Mouse (Mus musculus) CD4-positive, CD25-positive, alpha-beta regulatory T cell, adult 2 months (primary cell): Measurements from ENCODE around the gene Znfx1.
"Not testable (repeated sequence)": the region's sequence is repeated elsewhere in the genome, so short reads cannot be mapped to it uniquely, and the experiment has no call there.

Experiments
- DNase-seq: peaks from one replicate; pipeline ENCODE4 v3.0.0-alpha.2; 2012; ENCODE audit warnings: low read depth, low spot score

The Znfx1 gene

GRCm38 (mm10) chr2:167053127-167053844, 9.5 kb downstream of the Znfx1 start:
- no peak for DNase-seq

DNA sequence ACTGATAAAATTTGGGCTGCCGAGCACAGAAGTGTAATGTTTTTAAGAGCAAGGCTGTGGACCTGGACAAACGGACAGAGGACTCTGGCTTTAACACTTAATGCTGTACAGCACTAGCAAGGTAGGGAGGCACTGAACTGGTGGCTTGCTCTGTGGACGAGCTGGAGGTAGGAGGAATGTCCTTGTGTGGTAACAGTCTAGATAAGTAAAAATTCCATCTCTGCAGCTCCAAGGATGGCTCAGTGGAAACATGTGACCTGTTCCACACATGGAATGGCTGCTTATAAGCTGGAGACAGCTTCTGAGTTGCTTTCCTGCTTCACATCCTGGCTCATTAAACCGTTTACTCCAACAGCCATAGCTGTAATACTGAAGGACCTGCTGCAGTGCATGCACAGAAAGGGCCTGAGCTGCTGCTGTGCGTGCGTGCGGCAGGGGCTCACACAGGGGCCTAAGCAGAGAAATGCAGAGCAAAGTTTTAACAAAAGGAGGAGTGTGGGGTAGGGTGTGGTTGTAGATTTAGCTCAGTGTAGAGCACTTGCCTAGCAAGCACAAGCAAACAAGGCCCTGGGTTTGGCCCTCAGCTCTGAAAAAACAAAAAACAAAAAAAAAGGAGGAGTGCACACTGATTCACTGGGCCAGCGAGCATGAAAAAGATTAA, 14.0 kb downstream of the Znfx1 start:
- DNase-seq = no peak

DNA sequence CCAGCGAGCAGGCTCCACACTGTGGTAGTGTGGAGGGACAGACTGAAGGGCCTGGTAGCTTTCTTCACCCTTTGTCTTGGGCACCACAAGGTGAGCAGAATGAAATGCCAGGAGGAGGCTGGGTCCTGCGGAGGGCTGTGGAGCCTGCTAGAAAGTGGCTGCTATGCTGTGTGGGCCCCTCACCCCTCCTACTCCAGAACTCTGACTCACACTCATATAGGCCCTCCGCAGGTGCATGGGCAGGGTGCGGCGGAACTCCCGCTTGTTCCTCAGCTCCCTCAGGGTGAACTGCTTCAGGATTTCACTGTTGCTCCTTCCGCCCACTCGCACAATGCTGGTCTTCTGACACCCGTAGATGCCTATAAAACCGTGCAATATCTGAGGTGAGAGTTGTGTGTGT, 14.6 kb downstream of the Znfx1 start:
- no peak for DNase-seq

GRCm38 (mm10) chr2:167043400-167044121, 19.3 kb downstream of the Znfx1 start:
- DNase-seq = no peak

DNA sequence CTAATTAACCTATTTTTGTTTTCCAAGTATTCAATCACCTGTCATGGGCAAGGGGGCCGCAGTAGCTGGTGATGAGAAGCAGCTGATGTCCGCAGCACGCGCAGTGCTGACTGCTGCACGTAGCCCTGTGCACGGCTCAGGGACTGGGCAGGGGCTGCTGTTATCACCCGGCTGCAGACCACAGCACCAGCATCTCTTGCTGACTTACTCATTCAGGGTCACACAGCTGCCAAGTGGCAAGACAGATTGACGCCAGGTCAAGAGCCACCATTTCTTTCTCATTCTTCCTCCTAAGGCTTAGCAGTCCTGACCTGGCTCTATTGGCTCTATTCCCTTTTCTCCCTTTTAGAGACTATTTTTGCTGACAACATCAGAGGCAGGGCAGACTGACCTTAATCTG, 23.4 kb downstream of the Znfx1 start:
- no peak for DNase-seq

GRCm38 (mm10) chr2:167038716-167039115, 24.1 kb downstream of the Znfx1 start:
- DNase-seq = no peak

- DNase-seq = no peak
Measured at GRCm38 (mm10) chr2:167038297-167038696, 24.5 kb downstream of the Znfx1 start.

DNA sequence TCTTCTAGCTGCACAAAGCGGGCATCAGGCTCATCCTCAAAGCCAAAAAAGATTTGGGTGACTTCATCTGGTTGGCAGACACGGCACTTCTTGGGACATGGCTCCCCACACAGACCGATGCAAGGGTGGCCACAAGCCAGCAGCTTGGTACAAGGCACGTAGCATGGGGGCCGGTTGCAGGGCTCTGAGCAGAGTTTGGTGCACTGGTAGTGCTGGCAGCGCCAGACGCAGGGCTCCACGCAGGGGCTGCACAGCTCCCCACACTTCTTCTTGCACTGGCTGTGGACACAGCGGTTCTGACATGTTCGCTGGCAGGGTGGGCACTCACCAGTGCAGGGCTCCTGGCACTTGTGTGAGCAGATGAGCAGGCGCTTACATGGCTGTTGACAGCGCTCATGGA, 25.1 kb downstream of the Znfx1 start:
- DNase-seq = no peak

GRCm38 (mm10) chr2:167030507-167030906, 32.3 kb downstream of the Znfx1 start:
- DNase-seq = no peak

- DNase-seq = no peak
Measured at GRCm38 (mm10) chr2:167028553-167028952, 34.3 kb downstream of the Znfx1 start.

DNA sequence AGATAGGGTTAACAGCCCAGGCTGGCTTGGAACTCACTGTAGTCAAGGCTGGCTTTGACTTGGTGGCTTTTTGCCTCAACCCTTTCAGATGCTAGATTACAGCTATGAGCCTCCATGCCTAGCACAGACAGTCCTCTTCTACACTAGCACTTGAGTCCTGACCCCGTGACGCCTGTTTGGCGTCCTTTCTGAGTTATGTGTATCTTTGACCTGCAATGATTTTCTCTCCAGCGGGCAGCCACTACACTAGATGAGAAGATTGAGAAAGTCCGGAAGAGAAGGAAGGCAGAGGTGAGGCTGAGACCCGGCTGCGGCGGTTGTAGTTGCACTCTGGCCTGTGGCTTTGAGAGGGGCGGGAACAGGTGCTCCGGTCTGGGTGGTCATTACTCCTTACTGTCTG, 43.4 kb downstream of the Znfx1 start:
- no peak for DNase-seq

- no peak for DNase-seq
Measured at GRCm38 (mm10) chr2:167015382-167015718, 47.5 kb downstream of the Znfx1 start.

DNA sequence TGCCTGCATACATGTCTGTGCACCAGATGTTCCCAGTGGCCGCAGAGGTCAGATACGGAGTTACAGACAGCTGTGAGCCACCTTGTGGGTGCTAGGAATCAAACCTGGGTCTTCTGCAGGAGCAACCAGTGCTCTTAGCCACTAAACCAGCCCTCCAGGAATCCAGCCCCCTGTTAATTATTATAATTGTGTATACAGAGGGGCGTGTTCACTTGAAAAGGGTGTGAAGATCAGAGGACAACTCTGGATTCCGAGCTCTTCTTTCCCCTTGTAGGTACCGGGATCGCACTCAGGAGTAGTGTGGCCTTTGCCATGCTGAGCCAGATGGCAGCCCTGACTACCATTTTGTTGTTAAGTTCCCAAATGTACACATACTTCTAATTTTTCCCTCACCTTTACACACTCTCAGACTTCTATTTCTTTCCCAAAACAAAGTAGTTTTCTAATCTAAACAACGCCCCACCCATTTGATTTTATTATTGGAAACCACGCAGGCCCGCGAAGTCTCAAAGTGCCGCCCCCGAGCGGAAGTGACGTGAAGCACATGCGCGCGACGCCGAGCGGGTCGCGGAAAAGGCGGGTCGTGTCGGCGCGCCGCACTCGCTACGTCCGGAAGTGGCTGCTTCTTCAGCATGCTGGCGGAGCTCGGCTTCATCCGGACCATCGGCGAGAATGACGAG, 48.0 kb downstream of the Znfx1 start, which contains the start of gene Ddx27:
Ddx27 (plus strand) TSS at position 492 of the 680 bp plus-strand sequence.
- peak; percentile 97 for DNase-seq

DNA sequence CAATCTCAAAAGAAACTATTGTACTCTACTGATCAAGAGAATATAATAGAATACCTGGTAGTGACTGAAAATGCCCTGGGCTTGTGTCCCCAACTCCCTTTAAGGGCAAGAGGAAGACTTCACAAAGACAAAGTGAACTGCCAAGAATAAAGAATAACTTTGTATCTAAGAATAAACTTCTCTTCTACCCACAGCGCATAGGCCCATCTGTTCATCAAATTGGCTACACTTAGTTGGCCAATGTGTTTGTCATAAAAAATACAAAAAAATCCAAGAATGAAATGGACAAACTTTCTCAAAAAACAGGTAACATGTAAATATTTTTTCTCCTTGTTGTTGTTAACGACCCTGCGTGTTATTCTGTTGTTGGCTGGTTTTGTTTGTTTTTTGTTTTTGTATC, 52.3 kb downstream of the Znfx1 start:
- no peak for DNase-seq

DNA sequence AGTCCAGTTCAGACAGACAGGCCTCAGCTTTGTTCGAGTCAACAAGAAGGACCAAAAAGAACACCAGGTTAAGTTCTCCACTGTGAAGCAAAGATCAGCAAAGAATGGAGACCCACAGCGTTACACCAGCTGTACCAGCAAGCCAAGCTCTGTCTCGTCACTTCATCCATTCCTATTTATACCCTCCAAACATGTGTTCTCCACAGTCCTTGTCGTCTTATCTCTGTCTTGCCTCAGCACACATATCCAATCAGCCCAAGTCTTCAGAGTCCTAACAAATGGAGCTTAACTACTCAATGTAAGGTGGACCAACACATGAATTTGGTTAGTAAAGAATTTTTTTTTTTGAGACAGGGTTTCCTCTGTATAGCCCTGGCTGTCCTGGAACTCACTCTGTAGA, 53.3 kb downstream of the Znfx1 start:
- no peak for DNase-seq

DNA sequence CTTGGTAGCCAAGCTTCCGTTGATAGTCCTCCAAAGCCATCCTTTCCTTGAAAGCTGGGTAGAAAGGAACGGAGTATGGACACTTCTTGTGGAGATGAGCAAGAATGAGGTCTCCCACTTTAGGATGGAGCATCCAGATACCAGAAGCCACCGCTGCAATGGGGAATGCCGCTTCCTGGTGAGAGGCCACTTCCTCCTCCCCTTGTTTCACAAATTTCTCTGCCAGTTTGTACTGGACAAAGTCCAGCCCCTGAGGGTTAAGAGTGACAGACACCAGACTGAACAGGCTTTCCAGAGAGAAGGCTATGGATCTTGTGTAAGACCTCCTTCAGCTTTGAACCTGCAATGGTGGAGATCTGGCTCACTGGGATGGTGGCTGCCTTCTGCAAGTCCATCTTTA, 55.2 kb downstream of the Znfx1 start:
- DNase-seq = not testable (repeated sequence)

DNA sequence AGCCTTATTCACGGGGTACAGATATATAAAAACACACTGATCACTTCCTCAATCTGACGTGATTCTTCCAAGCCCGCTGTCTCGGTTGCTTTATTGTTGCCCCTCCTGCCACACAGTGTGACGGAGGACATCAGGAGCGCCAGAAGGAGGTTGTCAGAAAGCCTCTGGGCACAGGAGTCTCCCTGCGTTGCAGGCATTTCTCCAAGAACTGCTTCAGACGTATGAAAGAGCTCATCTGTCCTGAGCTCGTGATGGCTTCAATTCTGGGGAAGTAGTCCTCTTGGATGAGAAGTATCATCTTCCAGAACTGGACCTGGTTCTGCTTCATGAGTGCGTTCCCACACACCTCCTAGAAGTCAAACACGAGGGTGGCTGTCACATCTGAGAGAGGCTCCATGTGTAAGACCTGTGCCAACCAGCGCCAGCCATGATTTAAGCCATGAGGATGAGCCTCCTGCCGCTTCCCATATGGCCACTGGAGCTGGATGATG, 55.8 kb downstream of the Znfx1 start:
- DNase-seq = no peak

- no peak for DNase-seq
Measured at GRCm38 (mm10) chr2:167006355-167006754, 56.5 kb downstream of the Znfx1 start.

DNA sequence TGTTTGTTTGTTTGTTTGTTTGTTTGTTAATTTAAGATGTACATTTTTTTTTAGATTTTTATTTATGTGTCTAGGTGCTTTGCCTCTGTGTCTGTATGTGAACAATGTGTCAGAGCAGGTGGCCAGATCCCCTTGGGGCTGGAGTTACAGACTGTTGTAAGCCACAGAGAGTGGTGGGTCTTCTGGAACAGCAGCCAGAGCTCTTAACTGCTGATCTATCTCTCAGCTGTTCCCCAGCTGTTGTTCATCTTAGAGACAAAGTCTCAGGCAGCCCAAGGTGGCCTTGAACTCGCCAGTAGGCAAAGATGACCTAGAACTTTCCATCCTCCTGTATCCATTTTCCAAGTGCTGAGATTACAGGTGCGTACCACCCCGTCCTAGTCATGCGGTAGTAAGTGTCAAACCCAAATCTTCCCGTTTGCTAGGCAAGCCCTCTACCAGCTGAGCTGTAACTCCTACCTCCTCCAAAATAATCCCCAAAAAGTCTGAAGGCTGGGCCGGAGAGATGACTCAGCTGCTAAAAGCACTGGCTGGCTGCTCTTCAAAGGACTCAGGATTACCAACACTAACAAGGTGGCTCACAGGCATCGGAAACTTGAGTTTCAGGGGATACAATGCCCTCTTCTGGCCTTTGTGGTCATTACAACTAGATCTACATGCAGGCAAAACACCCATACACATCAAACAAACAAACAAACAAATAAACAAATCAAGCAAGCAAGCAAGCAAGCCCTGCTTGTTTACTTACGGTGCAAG, 58.5 kb downstream of the Znfx1 start:
- DNase-seq = peak; percentile 92

DNA sequence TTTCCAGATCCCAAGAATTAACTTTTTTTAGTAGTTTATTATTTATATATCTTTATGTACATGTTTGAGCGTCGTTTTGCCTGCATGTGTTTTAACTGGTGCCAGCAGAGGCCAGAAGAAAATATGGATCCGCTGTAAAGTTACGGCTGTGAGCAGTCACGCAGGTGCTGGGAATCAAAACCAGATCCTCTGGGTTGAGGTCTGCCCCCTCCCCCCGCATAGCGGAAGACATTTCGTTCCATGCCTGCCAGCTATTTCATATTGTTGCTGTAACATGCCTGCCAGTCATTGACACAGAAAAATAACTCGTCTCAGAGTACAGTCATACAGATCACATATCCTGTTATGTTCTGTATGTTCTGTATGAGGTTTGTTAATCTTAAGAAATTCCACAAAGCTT, 61.3 kb downstream of the Znfx1 start:
- DNase-seq = no peak

DNA sequence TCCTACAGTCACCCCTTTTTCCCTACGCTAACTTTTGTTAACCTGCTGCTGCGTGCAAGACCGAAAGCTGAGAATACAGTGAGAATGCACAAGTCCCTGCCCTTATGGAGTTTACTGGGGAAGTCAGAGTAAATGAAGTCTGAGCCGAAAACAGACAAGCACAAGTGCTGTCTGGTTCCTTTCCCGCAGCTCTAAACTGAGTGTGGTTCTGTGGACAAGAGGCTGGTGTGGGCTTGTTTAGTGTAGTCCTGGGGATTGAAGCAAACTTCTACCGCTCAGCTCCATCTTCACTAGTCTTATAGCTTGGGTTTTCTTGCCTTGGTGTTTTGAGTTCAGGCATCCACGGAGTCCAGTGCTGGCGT, 66.3 kb downstream of the Znfx1 start:
- no peak for DNase-seq
